Mouse (Mus musculus): Measurements from ENCODE around the gene Qk.

DNA sequence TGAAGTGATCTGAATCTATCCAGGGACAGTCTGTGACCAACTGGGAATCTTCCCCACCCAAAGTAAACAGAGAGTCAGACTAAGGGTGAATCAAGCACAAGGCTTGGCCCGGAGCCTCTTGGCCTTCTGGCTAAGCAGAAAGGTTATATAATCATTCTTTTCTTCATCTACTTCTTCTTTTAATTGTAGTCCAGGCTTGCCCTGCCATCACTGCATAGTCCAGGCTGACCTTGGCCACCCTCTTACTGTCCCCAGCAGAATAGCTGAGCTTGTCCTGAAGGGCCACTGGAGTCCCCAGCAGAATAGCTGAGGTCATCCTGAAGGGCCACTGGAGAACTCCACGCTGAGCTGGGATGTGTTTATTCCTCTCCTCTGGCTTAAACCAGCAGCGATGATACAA lies 158.4 kb downstream of the Qk start:
- no peak for TF ChIP-seq CTCF (IDR thresholded peaks at IDR 0.05; ENCODE audit: low read depth, low read length)
- no peak for TF ChIP-seq EP300 (IDR thresholded peaks at IDR 0.05; ENCODE audit: insufficient read depth, low read depth, low read length)
- TF ChIP-seq POLR2A (IDR thresholded peaks at IDR 0.05; ENCODE audit: insufficient read depth, low read length) = no peak
